Mouse (Mus musculus) lung, postnatal 0 days (tissue): ENCODE measurements around the gene Mcoln2.

Experiments
- CTCF ChIP-seq: IDR thresholded peaks from 2 replicates; pipeline ENCODE4 v1.5.1; 2016; ENCODE audit warnings: antibody characterized with exemption, mild to moderate bottlenecking
- EP300 ChIP-seq: IDR thresholded peaks from 2 replicates; pipeline ENCODE4 v1.6.1; 2016; ENCODE audit warnings: antibody characterized with exemption, mild to moderate bottlenecking, control low read depth

- TF ChIP-seq EP300 (no peak), CTCF (no peak)
These were observed 27.7 kb downstream of the Mcoln2 start for GRCm38 (mm10) chr3:146177295-146177694.
